Mouse (Mus musculus) megakaryocyte, embryonic 14.5 days (primary cell): ENCODE measurements around the gene Mum1.

ENCODE experiments used
- FLI1 ChIP-seq: IDR thresholded peaks from 2 replicates; pipeline ENCODE4 v1.6.1; 2012; ENCODE audit warnings: low read length, inconsistent platforms, mixed read lengths
- GATA1 ChIP-seq: IDR thresholded peaks from 3 replicates; pipeline ENCODE4 v1.6.1; 2012; ENCODE audit warnings: mixed read lengths, low read length, inconsistent platforms, borderline replicate concordance

GRCm38 (mm10) chr10:80261585-80261968 lies 35.3 kb downstream of the Mum1 start:
- 0 out of 3 replicates have a peak, but pooled peaks have one; percentile 45 for TF ChIP-seq GATA1
- 0 out of 2 replicates have a peak, but pooled peaks have one; percentile 20 for TF ChIP-seq FLI1
